Mouse (Mus musculus) heart, adult 9 months (tissue): ENCODE data around the gene Plscr1.

Experiments
- DNase-seq, 2 experiments: peaks; one replicate each; pipeline ENCODE4 v3.0.0; 2022; ENCODE audit warnings: low spot score in 2 of 2

Plscr1 gene

GRCm38 (mm10) chr9:92301213-92301612 is 51.7 kb downstream of the Plscr1 start:
- DNase-seq, result no peak

GRCm38 (mm10) chr9:92305075-92305474 is 55.5 kb downstream of the Plscr1 start:
- no peak for DNase-seq

GRCm38 (mm10) chr9:92305620-92306220 is 56.2 kb downstream of the Plscr1 start:
- no peak for DNase-seq

GRCm38 (mm10) chr9:92309077-92309476 is 59.5 kb downstream of the Plscr1 start, which contains the start of gene 1700057G04Rik:
Gene 1700057G04Rik (plus strand): TSS chr9:92309377.
- DNase-seq, result no peak

GRCm38 (mm10) chr9:92316791-92317190 is 67.2 kb downstream of the Plscr1 start:
- DNase-seq, result no peak
